ENCODE assay signal across 11 mouse cellular contexts in genomic region chr3:94441182-94441581, GRCm38 (mm10). TPM values are rescaled to one million over a fixed set of nuclear protein-coding genes. Genes with fewer than 3 reads are reported as not detected.
DNase-seq lines count a peak whose midpoint lies in the region; TF ChIP-seq lines count a peak whose summit lies in the region.
"Had no signal": no experiment of that assay in that cellular context is flagged by ENCODE, and none has a peak within 500 bp of the region (broad histone marks: within the 10 kb centered on the region; RNA-seq: fewer than 3 reads in every experiment).

No protein-coding gene starts in this region.

- H3K9me3 ChIP-seq in ES-Bruce4 (replicated peaks; ENCODE audit: control insufficient read depth, insufficient read depth, low read length, poor library complexity, severe bottlenecking): no peaks in the 10 kb centered on the region
- H3K9me3 ChIP-seq: heart, embryonic 15.5 days had no signal

- no peak overlapping the region for H3K4me3 ChIP-seq in ES-Bruce4 (ENCODE audit: low read depth, low read length)
- H3K4me3 ChIP-seq: heart, embryonic 15.5 days had no signal

- TF ChIP-seq EP300 in ES-Bruce4 (IDR thresholded peaks at IDR 0.05; ENCODE audit: insufficient read depth, low read depth, low read length): no peak

- no peak overlapping the region for H3K27ac ChIP-seq in ES-Bruce4 (ENCODE audit: insufficient read depth, low read length)
- H3K27ac ChIP-seq: heart, embryonic 15.5 days; macrophage had no signal

- no peaks in the 10 kb centered on the region for H3K4me1 ChIP-seq in ES-Bruce4 (ENCODE audit: control insufficient read depth, insufficient read depth, low read length)

- TF ChIP-seq POLR2A in ES-Bruce4 (IDR thresholded peaks at IDR 0.05; ENCODE audit: insufficient read depth, low read length): no peak

- DNase-seq in embryo, embryonic 10 days (ENCODE audit: low spot score): peak; percentile 48
- no peak for DNase-seq in embryo, embryonic 9.5 days (ENCODE audit: extremely low spot score)
- DNase-seq in layer of hippocampus, adult 11-12 months (ENCODE audit: low spot score): peak; percentile 18
- DNase-seq in layer of hippocampus, postnatal 10 days (ENCODE audit: low spot score in 2 of 2): no peak
- peak; percentile 58 for DNase-seq in induced T-regulatory cell, adult 2 months (ENCODE audit: low read depth)
- no peak for DNase-seq in right cerebral cortex, postnatal 4 days
- no peak for DNase-seq in Muller cell, postnatal 12 days (ENCODE audit: inconsistent ontology term)

- no peak overlapping the region for H3K9ac ChIP-seq in ES-Bruce4 (ENCODE audit: low read depth, poor library complexity, severe bottlenecking)
- H3K9ac ChIP-seq: heart, embryonic 15.5 days had no signal

- peak; percentile 6 for TF ChIP-seq CTCF in ES-Bruce4 (IDR thresholded peaks at IDR 0.05; ENCODE audit: low read depth, low read length)

- H3K27me3 ChIP-seq in ES-Bruce4 (ENCODE audit: control insufficient read depth, insufficient read depth, low read length, poor library complexity, severe bottlenecking): peaks cover 1% of the 10 kb centered on the region; the same call in 1 of the 2 replicates

- H3K36me3 ChIP-seq in ES-Bruce4 (ENCODE audit: control insufficient read depth, insufficient read depth, low read length, poor library complexity, severe bottlenecking): peaks cover 7% of the 10 kb centered on the region; the same call in 1 of the 2 replicates

RNA-seq across cellular contexts. Expression of gene Mrpl9, which starts 1.9 kb away (rescaled TPM):
- total RNA-seq in layer of hippocampus, postnatal 10 days (2021): 10 to 100 TPM; 45.3 to 48.8 TPM
- polyA plus RNA-seq in ES-Bruce4 (2011; ENCODE audit: insufficient read depth, insufficient read length, low read depth, missing spikeins): 31.3 and 32.3 TPM in 2 replicates

RNA-seq across cellular contexts. Expression of gene Oaz3, which starts 2.5 kb away (rescaled TPM):
- not detected for total RNA-seq in layer of hippocampus, postnatal 10 days (2021)
- 0.56 and 0.91 TPM in 2 replicates for polyA plus RNA-seq in ES-Bruce4 (2011; ENCODE audit: insufficient read depth, insufficient read length, low read depth, missing spikeins)
- total RNA-seq: neutrophil, adult 5-6 weeks had no signal
- polyA plus RNA-seq: macrophage had no signal

RNA-seq across cellular contexts. Expression of gene Tdrkh, which starts 28.1 kb away (rescaled TPM):
- 10 to 100 TPM; 43.9 to 47.7 TPM for total RNA-seq in layer of hippocampus, postnatal 10 days (2021)
- polyA plus RNA-seq in ES-Bruce4 (2011; ENCODE audit: insufficient read depth, insufficient read length, low read depth, missing spikeins): 8.8 and 12.3 TPM in 2 replicates

RNA-seq across cellular contexts. Expression of gene Celf3, which starts 36.9 kb away (rescaled TPM):
- 100 to 1,000 TPM; 222 to 249 TPM for total RNA-seq in layer of hippocampus, postnatal 10 days (2021)
- not detected in 2 replicates for polyA plus RNA-seq in ES-Bruce4 (2011; ENCODE audit: insufficient read depth, insufficient read length, low read depth, missing spikeins)
- polyA plus RNA-seq: macrophage had no signal

RNA-seq across cellular contexts. Expression of gene Riiad1, which starts 39.0 kb away (rescaled TPM):
- 1 to 10 TPM; 5.7 to 8.8 TPM for total RNA-seq in layer of hippocampus, postnatal 10 days (2021)
- 2.5 TPM in 1 of 2 replicates, not detected in the other for polyA plus RNA-seq in ES-Bruce4 (2011; ENCODE audit: insufficient read depth, insufficient read length, low read depth, missing spikeins)
- total RNA-seq: neutrophil, adult 5-6 weeks had no signal

Comparison
In these comparisons a context has a peak if more than half of its experiments do, and no peak if none do; other contexts are left out.
1. DNase-seq: peak in embryo, embryonic 10 days (single experiment), layer of hippocampus, adult 11-12 months (single experiment) and induced T-regulatory cell, adult 2 months (single experiment); none in embryo, embryonic 9.5 days (single experiment), layer of hippocampus, postnatal 10 days (0 of 2), right cerebral cortex, postnatal 4 days (single experiment) and Muller cell, postnatal 12 days (single experiment).